Mouse (Mus musculus) bone marrow macrophage, adult 2 months (primary cell): ENCODE data around the gene Cd5.

Experiments
- CTCF ChIP-seq: IDR thresholded peaks from 2 replicates; pipeline ENCODE4 v1.5.1; 2012; ENCODE audit warnings: low read depth, mild to moderate bottlenecking, low read length, moderate library complexity
- POLR2A ChIP-seq: IDR thresholded peaks from 2 replicates; pipeline ENCODE4 v1.6.1; 2012; ENCODE audit warnings: mild to moderate bottlenecking, low read depth, low read length, borderline replicate concordance

- TF ChIP-seq CTCF: no peak
- no peak for TF ChIP-seq POLR2A
Observed at GRCm38 (mm10) chr19:10695801-10696200, 43.0 kb downstream of the Cd5 start.
